Mouse (Mus musculus) CH12.LX (cell line): Measurements from ENCODE around the gene Tprkb. TPM values are rescaled to one million over a fixed set of nuclear protein-coding genes. Genes with fewer than 3 reads are reported as not detected.
"Not testable (repeated sequence)": the region's sequence is repeated elsewhere in the genome, so short reads cannot be mapped to it uniquely, and the experiment has no call there.

Experiments
- DNase-seq: peaks from one replicate; pipeline ENCODE4 v3.0.0-alpha.2; 2013; ENCODE audit errors: extremely low read depth
- H3K27ac ChIP-seq: 2 replicates; pipeline ENCODE4 v1.5.1; 2012; ENCODE audit warnings: low read depth, mild to moderate bottlenecking, control low read depth, moderate library complexity; ENCODE audit not compliant: insufficient read depth
- H3K27me3 ChIP-seq: replicated peaks from 2 replicates; pipeline ENCODE3; 2012; ENCODE audit warnings: inconsistent platforms
- H3K36me3 ChIP-seq, 2 experiments: replicated peaks in 1 of 2; 2 replicates each; pipeline versions ENCODE3 to v1.6.1; 2012; ENCODE audit warnings: inconsistent platforms in 1 of 2, low read length in 1 of 2, mild to moderate bottlenecking in 1 of 2, mixed read lengths in 1 of 2, moderate library complexity in 1 of 2; ENCODE audit not compliant: control insufficient read depth in 1 of 2, insufficient read depth in 1 of 2
- H3K4me1 ChIP-seq, 2 experiments: 2 replicates each; pipeline ENCODE4 v1.6.1; 2012; ENCODE audit warnings: inconsistent platforms in 1 of 2, moderate library complexity in 1 of 2; ENCODE audit not compliant: insufficient read depth in 2 of 2, control insufficient read depth in 1 of 2
- H3K4me2 ChIP-seq: 2 replicates; pipeline ENCODE4 v1.6.1; 2012; ENCODE audit warnings: low read depth, mild to moderate bottlenecking, control low read depth; ENCODE audit not compliant: poor library complexity, insufficient read depth, severe bottlenecking
- H3K4me3 ChIP-seq, 3 experiments: fragments of 150-350 bp in 1 of 3; sonication (generic) in 1 of 3; replicated peaks in 1 of 3; 2 replicates each; pipeline versions ENCODE3 to v1.5.1; 2011 to 2012; ENCODE audit warnings: low read depth in 2 of 3, low read length in 2 of 3, mild to moderate bottlenecking in 2 of 3, moderate library complexity in 2 of 3, control low read depth in 1 of 3, improper control_type of control experiment in 1 of 3, inconsistent platforms in 1 of 3, mixed read lengths in 1 of 3; ENCODE audit not compliant: poor library complexity in 1 of 3
- H3K79me2 ChIP-seq: replicated peaks from 2 replicates; pipeline ENCODE4 v1.6.1; 2012; ENCODE audit warnings: mild to moderate bottlenecking, moderate library complexity; ENCODE audit not compliant: control insufficient read depth, poor library complexity, insufficient read depth, severe bottlenecking; ENCODE audit errors: extremely low read depth
- H3K9ac ChIP-seq: 2 replicates; pipeline ENCODE4 v1.6.1; 2012; ENCODE audit warnings: low read depth, mild to moderate bottlenecking, control low read depth, moderate library complexity; ENCODE audit not compliant: insufficient read depth
- H3K9me3 ChIP-seq: replicated peaks from 2 replicates; pipeline ENCODE3; 2012; ENCODE audit warnings: low read length, inconsistent platforms, mixed read lengths
- BHLHE40 ChIP-seq: IDR thresholded peaks from 2 replicates; pipeline ENCODE4 v1.6.1; 2011; ENCODE audit warnings: mild to moderate bottlenecking, low read depth, low read length, improper control_type of control experiment
- EP300 ChIP-seq: IDR thresholded peaks from 2 replicates; pipeline ENCODE4 v1.6.1; 2011; ENCODE audit warnings: low read length, improper control_type of control experiment
- GABPA ChIP-seq: IDR thresholded peaks from 2 replicates; pipeline ENCODE4 v1.6.1; 2012; ENCODE audit warnings: low read depth, low read length, improper control_type of control experiment, inconsistent platforms; ENCODE audit not compliant: insufficient replicate concordance
- NRF1 ChIP-seq: IDR thresholded peaks from 2 replicates; pipeline ENCODE4 v1.6.1; 2014; ENCODE audit warnings: low read depth, mild to moderate bottlenecking, inconsistent platforms, low read length, improper control_type of control experiment, moderate library complexity
- USF1 ChIP-seq: IDR thresholded peaks from 2 replicates; pipeline ENCODE4 v1.6.1; 2014; ENCODE audit warnings: low read depth, mild to moderate bottlenecking, inconsistent platforms, low read length, improper control_type of control experiment
- ZC3H11A ChIP-seq: IDR thresholded peaks from 2 replicates; pipeline ENCODE4 v1.6.1; 2012; ENCODE audit warnings: low read depth, mild to moderate bottlenecking, inconsistent platforms, low read length, improper control_type of control experiment
- ZMIZ1 ChIP-seq: IDR thresholded peaks from 2 replicates; pipeline ENCODE4 v1.6.1; 2012; ENCODE audit warnings: low read depth, mild to moderate bottlenecking, inconsistent platforms, low read length, improper control_type of control experiment
- dilution Hi-C: fragments of 300-500 bp; cut with MboI; formaldehyde crosslinking; loops from 2 replicates; pipeline ENCODE4 v1.14.3; 2020; ENCODE audit warnings: low sequenced_read_pairs; ENCODE audit not compliant: extremely low pct_unique_long_range_greater_than_20kb, extremely low pct_ligation_motif_present
- in situ Hi-C: fragments of 300-500 bp; cut with MboI; formaldehyde crosslinking; loops from 3 replicates; pipeline ENCODE4 v1.14.3; 2019; ENCODE audit warnings: low sequenced_read_pairs, low pct_ligation_motif_present, low pct_unique_long_range_greater_than_20kb, mixed read lengths
- polyA plus RNA-seq: library from polyadenylated mRNA; unstranded; fragments of >175 nt; gene quantifications from 2 replicates; pipeline ENCODE4 v1.2.1, GENCODE M21; 2012; ENCODE audit warnings: low read depth; ENCODE audit not compliant: insufficient read length
- total RNA-seq, 2 experiments: library from RNA; depleted of rRNA; stranded (reverse); fragments of 300-350 nt in 1 of 2; fragments of >200 nt in 1 of 2; gene quantifications; 2 replicates each; pipeline ENCODE4 v1.2.3; 2012 to 2014

Tprkb gene
- total and polyA plus RNA-seq, 3 experiments, result 21.2 to 59.8 (median 39.7) TPM

DNA sequence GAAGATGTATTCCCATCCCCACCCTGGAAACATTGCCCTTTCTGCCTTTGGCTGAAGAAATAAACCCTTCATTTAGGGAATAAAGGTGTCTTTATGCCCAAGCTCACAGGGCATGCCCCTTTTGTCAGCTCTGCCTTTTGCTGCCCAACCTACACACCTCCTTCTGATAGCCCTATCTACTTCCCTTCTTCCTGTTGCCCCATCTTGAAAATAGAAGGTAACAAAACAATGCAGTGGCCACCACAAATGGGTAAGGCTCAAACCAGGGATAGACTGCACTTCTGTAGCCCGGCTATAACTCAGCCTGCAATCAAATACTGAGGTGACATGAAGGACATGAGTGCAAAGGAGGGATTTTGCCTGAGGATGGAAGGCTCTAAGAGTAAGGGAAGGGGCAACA, 64.1 kb downstream of the Tprkb start:
- Histone ChIP-seq H3K4me2 (no peak overlapping the region), H3K27ac (no peak overlapping the region), H3K27me3 (no peaks in the 10 kb centered on the region), H3K9me3 (peaks cover 22% of the 10 kb centered on the region), H3K4me3 (no peak overlapping the region), H3K36me3 (no peaks in the 10 kb centered on the region), H3K9ac (no peak overlapping the region), H3K4me1 (no peaks in the 10 kb centered on the region), H3K79me2 (no peaks in the 10 kb centered on the region)
- in situ Hi-C loops, result no loop called here
- TF ChIP-seq NRF1 (no peak), ZMIZ1 (no peak), ZC3H11A (no peak), EP300 (no peak)
- dilution Hi-C loops, result no loop called here
- no peak for DNase-seq

DNA sequence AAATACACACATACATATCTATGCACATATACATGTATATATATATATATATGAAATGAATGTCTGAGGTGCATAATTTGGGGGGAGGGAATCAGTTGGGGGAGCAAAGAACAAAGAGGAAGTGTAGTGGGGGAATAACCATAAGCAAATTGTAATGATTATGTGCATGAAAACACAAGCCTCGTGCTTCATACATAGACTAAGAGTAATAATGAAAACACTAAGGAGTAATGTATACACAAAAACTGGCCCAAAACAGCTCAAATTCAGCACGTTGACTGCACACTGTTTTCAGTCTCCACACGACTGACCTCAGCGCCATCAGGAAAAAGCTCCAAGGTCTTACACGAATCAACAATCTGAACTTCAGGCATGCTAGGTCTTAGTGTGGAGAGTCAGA, 64.6 kb downstream of the Tprkb start:
- TF ChIP-seq USF1, result no peak
- TF ChIP-seq GABPA, result no peak
- no peak for TF ChIP-seq BHLHE40
- no peak overlapping the region for H3K4me2 ChIP-seq
- no peak overlapping the region for H3K9ac ChIP-seq
- H3K9me3 ChIP-seq, result peaks cover 22% of the 10 kb centered on the region
- H3K27me3 ChIP-seq, result no peaks in the 10 kb centered on the region
- no peak overlapping the region for H3K4me3 ChIP-seq
- no peaks in the 10 kb centered on the region for H3K4me1 ChIP-seq
- dilution Hi-C loops (no loop called here), in situ Hi-C loops (no loop called here)
- DNase-seq, result no peak
- no peak overlapping the region for H3K27ac ChIP-seq
- H3K36me3 ChIP-seq, result no peaks in the 10 kb centered on the region
- no peaks in the 10 kb centered on the region for H3K79me2 ChIP-seq

DNA sequence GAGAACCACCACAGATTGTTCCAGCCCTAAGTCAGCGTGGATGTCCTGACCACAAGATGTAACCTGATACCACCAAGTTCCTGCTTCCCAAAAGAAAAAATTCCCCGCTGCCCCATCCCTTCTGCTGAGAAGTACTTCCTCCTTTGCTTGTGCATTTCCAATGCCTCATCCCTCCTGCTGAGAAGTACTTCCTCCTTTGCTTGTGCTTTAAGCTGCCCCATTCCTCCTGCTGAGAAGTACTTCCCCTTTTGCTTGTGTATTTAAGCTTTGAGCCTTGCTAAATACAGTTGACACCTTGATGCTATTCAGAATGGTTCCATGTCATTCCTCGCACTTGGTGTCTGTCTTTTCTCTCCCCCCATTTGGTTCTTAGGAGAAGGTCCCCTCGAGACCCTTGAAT, 67.1 kb downstream of the Tprkb start:
- H3K4me3 ChIP-seq, H3K4me1 ChIP-seq, in situ Hi-C loops, H3K4me2 ChIP-seq, H3K9ac ChIP-seq, H3K79me2 ChIP-seq, H3K27ac ChIP-seq, DNase-seq, dilution Hi-C loops, H3K27me3 ChIP-seq, H3K36me3 ChIP-seq: not testable (repeated sequence)
- peaks cover 23% of the 10 kb centered on the region for H3K9me3 ChIP-seq

Other genes with a start within 250 kb of the Tprkb start
- gene Nat8f7, start 198.7 kb upstream of the Tprkb start, total RNA-seq (2012; rRNA removed), result not detected in 2 replicates
- not detected in 2 replicates for gene Nat8f7, start 198.7 kb upstream of the Tprkb start, total RNA-seq (2014; rRNA removed)
- gene Nat8f7, start 198.7 kb upstream of the Tprkb start, polyA plus RNA-seq, result not detected in 2 replicates
- gene Nat8f3, start 146.1 kb upstream of the Tprkb start, total RNA-seq (2012; rRNA removed), result not detected in 2 replicates
- gene Nat8f3, start 146.1 kb upstream of the Tprkb start, total RNA-seq (2014; rRNA removed), result not detected in 2 replicates
- not detected in 2 replicates for gene Nat8f3, start 146.1 kb upstream of the Tprkb start, polyA plus RNA-seq
- gene Nat8f6, start 90.9 kb upstream of the Tprkb start, total RNA-seq (2012; rRNA removed), result not detected in 2 replicates
- not detected in 2 replicates for gene Nat8f6, start 90.9 kb upstream of the Tprkb start, total RNA-seq (2014; rRNA removed)
- gene Nat8f6, start 90.9 kb upstream of the Tprkb start, polyA plus RNA-seq, result not detected in 2 replicates
- not detected in 2 replicates for gene Nat8f5, start 90.9 kb upstream of the Tprkb start, total RNA-seq (2012; rRNA removed)
- not detected in 2 replicates for gene Nat8f5, start 90.9 kb upstream of the Tprkb start, total RNA-seq (2014; rRNA removed)
- gene Nat8f5, start 90.9 kb upstream of the Tprkb start, polyA plus RNA-seq, result not detected in 2 replicates
- gene Nat8, start 79.8 kb upstream of the Tprkb start, total RNA-seq (2012; rRNA removed), result not detected in 2 replicates
- gene Nat8, start 79.8 kb upstream of the Tprkb start, total RNA-seq (2014; rRNA removed), result not detected in 2 replicates
- not detected in 2 replicates for gene Nat8, start 79.8 kb upstream of the Tprkb start, polyA plus RNA-seq
- not detected in 2 replicates for gene Nat8f2, start 42.7 kb upstream of the Tprkb start, total RNA-seq (2012; rRNA removed)
- not detected in 2 replicates for gene Nat8f2, start 42.7 kb upstream of the Tprkb start, total RNA-seq (2014; rRNA removed)
- gene Nat8f2, start 42.7 kb upstream of the Tprkb start, polyA plus RNA-seq, result not detected in 2 replicates
- 2.1 and 2.3 TPM in 2 replicates for gene Nat8f4, start 7.0 kb upstream of the Tprkb start, total RNA-seq (2012; rRNA removed)
- 2.4 and 2.9 TPM in 2 replicates for gene Nat8f4, start 7.0 kb upstream of the Tprkb start, total RNA-seq (2014; rRNA removed)
- 1.3 and 1.8 TPM in 2 replicates for gene Nat8f4, start 7.0 kb upstream of the Tprkb start, polyA plus RNA-seq
- gene Nat8f1, start 3.8 kb downstream of the Tprkb start, total RNA-seq (2012; rRNA removed), result 2.7 and 4.7 TPM in 2 replicates
- gene Nat8f1, start 3.8 kb downstream of the Tprkb start, total RNA-seq (2014; rRNA removed), result 1.4 and 1.6 TPM in 2 replicates
- 0.50 and 3.5 TPM in 2 replicates for gene Nat8f1, start 3.8 kb downstream of the Tprkb start, polyA plus RNA-seq
- gene Dusp11, start 49.8 kb downstream of the Tprkb start, total RNA-seq (2012; rRNA removed), result 28.5 and 33.2 TPM in 2 replicates
- gene Dusp11, start 49.8 kb downstream of the Tprkb start, total RNA-seq (2014; rRNA removed), result 34.8 and 35.7 TPM in 2 replicates
- 46.6 and 48.6 TPM in 2 replicates for gene Dusp11, start 49.8 kb downstream of the Tprkb start, polyA plus RNA-seq
- not detected in 2 replicates for gene Figla, start 104.3 kb downstream of the Tprkb start, total RNA-seq (2012; rRNA removed)
- not detected in 2 replicates for gene Figla, start 104.3 kb downstream of the Tprkb start, total RNA-seq (2014; rRNA removed)
- gene Figla, start 104.3 kb downstream of the Tprkb start, polyA plus RNA-seq, result not detected in 2 replicates
- gene Add2, start 116.8 kb downstream of the Tprkb start, total RNA-seq (2012; rRNA removed), result 0.08 TPM in 1 of 2 replicates, not detected in the other
- not detected in 2 replicates for gene Add2, start 116.8 kb downstream of the Tprkb start, total RNA-seq (2014; rRNA removed)
- 0.11 TPM in 2 replicates for gene Add2, start 116.8 kb downstream of the Tprkb start, polyA plus RNA-seq